Mouse (Mus musculus): ENCODE measurements around the gene Gm9964.

DNA sequence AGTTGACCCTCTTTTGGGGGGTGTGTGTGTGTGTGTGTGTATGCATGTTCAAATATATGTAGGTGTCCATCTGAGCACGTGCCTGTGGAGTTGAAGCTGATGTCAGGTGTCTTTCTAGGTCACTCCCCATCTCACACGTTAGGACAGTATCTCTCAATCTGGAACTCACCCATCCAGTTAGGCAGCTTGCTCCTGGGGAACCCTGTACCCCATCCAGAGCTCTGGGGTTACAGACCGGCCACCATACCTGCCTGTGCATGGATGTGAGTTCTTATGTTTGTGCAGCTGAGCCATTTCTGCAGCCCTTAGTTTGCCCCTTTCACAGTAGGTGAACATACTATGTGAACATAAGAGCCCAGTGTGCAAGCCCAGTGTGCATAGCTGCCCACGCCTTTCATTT is 23.7 kb downstream of the Gm9964 start:
- no peak for TF ChIP-seq CTCF (IDR thresholded peaks at IDR 0.05; ENCODE audit: extremely low read depth, insufficient read depth, low read length)
- TF ChIP-seq POLR2A (IDR thresholded peaks at IDR 0.05; ENCODE audit: extremely low read depth, insufficient read depth, low read length), result no peak

All from cortical plate, adult 2 months (tissue).